Mouse (Mus musculus) frontal cortex, postnatal 14 days (tissue): ENCODE results near the gene Cyp2d10.
"Not testable (repeated sequence)": the region's sequence is repeated elsewhere in the genome, so short reads cannot be mapped to it uniquely, and the experiment has no call there.

Experiments used
- DNase-seq, 2 experiments: peaks; one replicate each; pipeline ENCODE4 v3.0.0; 2022; ENCODE audit warnings: low spot score in 2 of 2

The Cyp2d10 gene

DNA sequence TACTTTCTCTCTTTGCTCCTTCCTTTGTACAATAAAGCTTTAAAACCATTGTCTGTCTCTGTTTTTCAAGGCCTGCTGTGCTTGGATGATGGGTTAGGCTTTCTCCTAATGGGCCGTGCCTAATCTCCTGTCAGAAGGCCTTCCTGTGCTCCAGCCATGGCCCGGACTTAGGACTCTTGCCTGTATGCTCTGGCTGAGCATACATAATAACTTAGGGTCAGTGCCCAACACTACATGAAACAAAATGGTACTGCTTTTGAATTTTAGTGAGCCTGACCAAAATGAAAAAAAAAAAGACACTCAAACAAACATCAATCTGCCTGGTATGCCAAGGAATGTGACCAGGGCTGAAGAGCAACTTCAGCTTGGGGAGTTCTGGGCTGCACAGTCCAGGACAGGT, 5.5 kb downstream of the Cyp2d10 start:
- DNase-seq = no peak

DNA sequence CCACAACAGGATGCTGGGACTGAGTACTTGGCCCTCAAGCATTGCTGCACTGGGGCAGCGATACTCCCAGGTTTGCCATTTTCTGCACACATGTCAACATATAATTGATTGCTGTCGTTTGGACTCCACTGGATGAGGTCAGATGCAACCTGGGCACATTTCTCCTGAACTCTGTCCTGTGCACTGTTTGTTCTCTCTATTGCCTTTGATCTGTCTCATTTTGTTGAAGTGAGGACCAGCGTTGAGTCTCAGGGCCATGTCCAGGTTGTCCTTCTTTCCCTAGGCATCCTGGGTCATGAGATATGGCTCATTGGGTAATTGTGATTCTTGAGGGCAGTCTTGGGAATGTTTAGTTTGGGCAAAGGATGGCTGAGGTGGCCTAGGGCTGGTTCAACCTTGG, 11.0 kb downstream of the Cyp2d10 start:
- not testable (repeated sequence) for DNase-seq

DNA sequence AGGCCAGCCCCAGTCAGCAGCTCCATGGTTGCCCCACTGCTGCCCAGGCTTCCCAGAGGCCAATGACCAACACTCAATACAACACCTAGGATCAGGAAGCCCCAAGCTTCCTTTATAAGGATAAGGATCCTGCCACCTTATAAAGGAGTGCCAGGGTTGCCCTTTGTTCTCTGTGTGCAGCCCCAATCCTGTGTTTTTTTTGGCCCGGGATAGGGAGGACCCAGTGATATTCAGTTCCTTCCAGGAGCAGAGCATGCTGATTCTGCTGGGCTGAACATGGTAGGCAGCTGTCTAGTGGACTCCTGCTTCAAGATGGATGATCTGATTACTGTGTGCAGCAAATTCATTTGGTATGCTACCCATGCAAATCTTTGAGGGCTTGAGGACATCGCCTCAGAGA, 13.1 kb downstream of the Cyp2d10 start, which contains the start of gene Cyp2d11:
Cyp2d11 (minus strand) TSS at position 101 of the 400 bp plus-strand sequence.
- not testable (repeated sequence) for DNase-seq

DNA sequence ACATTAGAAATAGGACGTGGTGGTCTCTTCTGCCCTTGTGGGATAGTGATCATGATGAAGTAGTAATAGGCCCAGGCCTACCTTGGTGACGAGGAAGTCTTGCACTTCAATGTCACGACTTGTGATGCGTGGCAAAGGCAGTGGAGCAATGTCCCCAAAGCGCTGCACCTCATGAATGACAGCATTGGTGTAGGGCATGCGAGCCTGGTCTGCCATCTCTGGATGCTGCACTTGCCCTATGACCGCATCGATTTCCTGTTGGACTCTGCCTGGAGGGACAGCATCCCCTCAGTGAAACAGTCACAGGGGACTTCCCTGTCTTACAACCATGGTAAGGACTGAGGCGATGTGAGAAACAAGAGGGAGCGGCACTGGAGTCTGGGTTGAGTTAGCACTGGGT, 17.1 kb downstream of the Cyp2d10 start:
- not testable (repeated sequence) for DNase-seq

DNA sequence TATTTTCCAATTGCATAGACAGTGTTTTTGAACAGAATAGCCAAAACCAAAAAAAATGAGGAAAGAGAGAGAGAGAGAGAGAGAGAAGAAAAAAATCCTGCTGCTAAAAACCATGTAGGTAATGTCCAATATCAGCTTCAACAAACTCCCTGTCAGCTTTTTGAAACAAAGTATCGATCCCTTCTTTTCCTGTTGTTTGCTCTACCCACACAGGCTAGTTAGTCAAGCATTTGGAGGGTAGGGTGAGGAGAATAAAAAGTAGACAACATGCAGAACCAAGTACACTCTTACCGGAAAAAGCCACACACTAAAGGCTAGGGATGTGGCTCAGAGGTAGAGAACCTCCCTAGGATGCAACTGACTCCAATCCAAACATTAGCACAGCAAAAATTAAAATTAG, 21.3 kb downstream of the Cyp2d10 start:
- DNase-seq = no peak

DNA sequence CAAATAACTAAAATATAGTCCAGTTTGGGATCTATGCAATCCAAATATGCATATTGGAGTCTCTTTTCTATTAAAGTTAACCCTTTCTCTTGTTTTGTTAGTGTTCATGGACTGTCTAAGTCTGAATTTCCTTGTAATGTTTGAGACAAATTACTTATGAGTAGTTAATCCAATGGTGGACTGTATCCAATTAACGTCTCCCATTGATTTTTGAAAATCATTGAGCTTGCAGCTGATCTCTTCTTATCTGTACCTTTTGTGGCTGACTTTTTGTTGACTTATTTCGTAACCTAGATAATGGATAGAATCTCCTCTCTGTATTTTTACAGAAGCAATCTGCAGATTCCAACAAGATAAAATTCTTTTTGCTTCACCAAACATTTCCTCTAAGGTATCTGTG, 24.6 kb downstream of the Cyp2d10 start:
- no peak for DNase-seq

DNA sequence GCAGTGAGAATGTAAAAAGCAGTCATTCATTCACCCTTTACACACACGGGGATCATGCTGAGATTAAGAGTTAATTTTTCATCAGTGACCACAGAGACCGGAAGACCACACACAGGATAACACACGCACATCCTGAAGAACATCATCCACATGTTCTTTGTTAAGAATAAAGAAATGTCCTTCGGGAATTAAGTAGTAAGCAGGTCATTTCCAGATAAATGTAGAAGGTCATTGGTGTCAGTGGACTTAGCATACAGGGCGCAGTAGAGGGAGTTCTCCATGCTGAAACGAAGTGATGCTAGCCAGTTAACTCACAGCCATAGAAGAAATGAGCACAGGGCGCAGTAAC, 26.3 kb downstream of the Cyp2d10 start:
- DNase-seq = no peak

DNA sequence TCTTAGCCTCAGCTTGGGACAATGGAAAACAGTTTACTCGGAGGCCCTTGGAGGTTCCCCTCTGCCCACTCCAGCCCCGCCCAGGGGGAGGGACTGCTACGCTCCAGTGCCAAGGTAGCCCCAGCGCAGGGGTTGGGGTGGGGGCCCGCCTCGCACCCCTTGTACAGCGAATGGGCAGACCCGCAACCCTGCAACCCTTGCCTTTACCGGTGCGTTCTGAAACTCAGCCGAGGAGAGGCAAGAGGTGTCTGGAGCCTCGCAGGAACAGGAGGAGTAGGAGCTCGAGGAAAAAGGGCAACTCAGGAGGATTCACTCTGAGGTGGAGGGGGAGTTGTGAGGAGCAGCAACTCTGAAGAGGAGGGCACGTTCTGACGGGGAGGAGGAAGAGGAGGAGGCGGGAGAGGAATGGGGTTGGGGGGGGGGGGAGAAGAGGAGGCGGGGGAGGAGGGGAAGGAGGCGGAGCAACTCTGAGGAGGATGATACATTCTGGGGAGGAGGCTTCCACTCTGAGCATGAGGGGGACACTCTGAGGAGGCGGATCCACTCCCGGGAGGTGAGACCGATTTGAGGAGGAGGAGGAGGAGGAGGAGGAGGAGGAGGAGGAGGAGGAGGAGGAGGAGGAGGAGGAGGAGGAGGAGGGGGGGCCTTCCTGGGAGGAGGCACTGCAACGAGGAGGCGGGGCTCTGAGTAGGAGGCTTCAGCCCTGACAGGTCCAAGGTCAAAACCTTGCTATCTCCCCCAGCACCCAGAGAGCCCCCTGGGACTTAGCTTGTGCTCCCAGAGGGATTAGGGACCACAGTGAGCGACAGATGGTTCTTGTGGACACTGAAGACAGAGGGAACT, 26.9 kb downstream of the Cyp2d10 start, which contains the start of gene Cyp2d22:
Cyp2d22 (minus strand) TSS at position 390 of the 843 bp plus-strand sequence.
- no peak for DNase-seq

DNA sequence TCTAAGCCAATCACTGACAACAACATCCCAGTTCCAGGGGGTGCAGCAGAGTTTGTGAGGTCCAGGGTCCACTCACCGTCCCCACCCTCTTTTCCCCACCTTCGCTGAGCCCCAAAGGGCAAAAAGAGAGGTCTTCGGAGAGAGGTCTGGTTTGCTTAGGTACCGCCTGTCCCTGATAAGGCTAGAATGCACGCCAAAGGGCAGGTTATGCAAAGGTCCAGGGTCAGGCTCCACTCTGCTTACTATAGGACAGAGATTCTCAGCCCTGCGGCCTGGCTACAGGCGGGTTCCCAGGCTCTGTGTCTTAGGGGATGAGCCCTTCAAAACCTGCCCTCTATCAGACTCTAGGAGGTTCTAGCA, 27.5 kb downstream of the Cyp2d10 start:
- no peak for DNase-seq

DNA sequence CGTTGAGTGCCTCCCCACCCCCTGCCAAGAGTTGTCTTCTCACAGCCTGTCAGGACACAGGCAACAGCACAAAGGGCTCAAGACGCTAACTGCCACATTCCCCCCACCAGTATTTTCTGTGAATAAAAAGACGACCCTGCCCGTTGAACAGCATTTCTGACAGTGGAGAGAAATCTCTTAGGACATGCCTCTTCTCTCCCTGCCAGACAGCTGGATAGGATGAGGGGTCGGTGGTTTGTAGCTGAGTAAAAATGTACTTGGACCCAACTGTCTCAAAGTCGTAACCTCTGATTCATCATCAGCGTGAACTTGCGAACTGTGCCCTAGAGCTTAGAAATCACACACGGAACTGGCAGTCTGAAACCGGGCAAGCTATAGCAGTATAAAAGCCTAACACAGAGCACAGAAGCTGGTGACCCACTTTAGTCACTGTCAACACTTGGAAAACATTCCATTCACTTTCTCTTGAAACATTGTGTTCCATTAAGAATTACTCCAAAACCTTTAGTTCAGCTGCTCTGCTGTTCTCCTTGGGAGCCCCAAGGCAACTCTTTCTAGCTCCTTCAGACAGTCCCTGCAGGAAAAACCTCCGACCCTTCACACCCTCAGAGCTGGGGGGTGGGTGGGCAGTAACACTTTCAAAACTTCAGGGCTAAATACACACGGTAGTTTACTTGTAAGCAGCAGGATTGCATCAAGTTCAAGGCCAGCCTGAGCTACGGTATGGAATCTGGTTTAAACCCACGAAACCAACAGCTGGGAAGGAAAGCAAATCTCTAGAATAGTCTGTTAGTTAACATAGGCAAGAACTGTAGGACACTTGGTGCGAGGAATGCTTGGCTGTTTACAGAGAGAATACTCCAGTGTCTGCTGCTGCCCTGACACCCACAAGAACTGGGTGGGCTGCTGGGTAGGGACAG, 28.5 kb downstream of the Cyp2d10 start:
- no peak for DNase-seq

DNA sequence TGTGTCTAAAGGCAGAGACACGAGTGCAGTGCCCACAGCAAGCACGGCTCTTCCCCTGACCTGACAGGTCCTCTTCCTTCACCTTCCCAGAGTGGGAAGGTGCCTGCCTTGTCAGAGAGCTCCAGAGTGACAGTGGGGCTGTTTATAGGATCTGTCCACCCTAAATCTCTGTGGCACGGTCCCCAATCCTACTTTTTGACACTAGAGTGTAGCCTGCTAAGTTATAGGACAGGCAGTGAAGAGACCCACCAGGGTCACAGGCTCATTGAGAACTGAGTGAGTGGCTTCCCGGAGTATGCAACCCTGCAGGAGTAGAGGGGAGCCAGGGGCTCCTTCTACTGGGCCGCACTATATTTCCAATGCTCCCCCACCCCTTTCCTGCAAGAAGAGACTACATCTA, 29.3 kb downstream of the Cyp2d10 start:
- no peak for DNase-seq

DNA sequence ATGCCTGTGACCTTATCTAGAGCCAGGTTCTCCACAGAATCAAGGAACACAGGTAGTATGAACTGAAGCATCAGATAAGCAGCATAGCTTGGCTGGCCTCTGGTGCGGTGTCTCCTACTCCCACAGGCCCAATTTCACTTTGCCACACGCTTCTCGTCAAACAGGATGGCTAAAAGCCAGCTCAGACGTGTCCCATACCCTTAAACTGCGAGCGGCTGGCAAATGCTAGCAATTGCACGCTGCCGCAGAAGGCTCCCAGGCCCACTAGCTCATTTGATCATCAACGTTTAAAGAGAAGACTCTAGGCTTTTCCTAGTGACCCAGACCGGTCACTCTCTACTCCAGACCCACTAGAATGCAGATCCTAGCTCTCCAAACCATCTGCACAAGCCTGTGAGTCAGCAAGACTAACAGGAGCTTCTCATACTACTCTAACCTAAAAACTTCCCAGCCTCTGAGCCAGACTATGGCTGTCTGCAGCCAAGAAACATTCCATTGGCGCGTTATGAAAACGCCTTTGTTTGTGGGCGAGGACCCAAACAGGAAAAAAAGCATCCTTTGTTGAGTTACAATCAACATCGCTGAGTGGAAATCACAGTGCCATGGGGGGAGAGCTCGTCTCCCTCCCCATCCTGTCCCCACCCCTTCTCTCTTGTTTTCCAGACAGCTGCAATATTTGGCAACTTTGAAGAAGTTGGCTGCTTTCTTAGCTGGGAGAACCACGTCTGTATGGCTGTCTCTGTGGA, 30.4 kb downstream of the Cyp2d10 start:
- DNase-seq = no peak

DNA sequence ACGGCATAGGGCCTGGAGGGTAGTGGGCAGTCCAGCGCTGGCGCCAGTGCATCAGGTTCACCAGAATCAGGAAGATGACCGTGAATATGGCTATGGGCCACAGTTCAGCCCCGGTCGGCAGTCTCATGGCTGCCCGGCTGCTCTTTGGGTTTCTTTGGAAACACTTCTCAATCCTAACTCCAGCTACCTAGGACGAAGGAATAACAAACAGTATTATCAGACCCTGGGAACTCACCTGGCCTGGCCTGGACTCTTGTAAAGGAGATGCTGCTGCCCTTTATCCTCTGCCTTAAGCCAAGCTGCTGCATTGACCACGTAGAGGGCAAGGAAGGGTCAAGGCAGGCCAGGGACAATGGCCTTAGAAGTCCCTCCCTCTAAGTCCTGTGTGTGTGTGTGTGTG, 31.1 kb downstream of the Cyp2d10 start:
- no peak for DNase-seq

DNA sequence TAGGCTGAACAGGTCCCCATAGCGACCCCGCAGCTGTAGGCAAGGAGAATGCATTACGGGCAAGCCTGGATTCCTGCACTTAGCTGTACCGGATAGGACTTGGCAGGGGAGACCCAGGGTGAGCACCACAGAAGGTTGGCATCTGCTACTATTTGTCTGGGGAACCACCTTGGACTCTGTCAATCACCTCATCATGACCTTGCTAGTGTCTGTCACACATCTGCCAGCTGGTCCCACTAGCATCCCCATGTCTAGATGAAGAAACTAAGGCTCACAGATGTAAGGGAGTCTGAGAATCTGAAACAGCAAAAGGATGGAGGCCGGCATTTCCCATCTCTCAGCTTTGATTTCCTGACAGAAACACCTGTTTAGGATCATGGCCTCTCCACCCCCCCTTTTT, 32.6 kb downstream of the Cyp2d10 start:
- no peak for DNase-seq

DNA sequence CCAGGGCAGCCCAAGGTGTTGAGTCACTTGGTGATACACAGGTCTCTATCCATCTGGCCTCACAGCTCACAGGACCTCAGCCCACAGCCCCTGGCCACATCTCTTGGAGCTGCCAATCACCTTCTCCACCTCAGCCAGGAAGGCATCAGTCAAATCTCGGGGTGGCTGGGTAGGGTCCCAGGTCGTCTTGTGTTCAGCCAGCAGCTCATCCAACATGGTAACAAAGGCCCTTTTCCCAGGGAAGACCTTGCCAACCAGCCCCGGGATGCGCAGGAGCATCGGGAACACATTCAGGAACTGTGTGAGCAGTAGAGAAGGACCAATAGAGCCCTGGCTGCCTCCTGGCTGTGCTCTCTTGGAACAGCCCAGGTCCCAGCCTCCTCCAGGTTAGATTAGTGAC, 34.0 kb downstream of the Cyp2d10 start:
- no peak for DNase-seq

DNA sequence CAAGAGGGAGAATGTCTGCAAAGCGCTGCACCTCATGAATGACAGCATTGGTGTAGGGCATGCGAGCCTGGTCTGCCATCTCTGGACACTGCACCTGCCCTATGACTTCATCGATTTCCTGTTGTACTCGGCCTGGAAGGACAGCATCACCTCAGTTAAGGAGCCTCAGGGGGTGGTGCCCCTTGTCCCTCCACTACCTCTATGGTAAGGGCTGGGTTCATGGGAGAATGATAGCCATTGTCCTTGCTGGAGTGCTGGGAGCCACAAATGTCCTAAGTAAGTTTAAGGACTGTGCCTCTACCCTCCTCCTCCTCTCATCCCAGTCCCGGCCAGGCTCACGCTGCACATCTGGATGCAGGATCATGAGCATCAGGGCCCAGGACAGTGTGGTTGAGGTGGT, 34.5 kb downstream of the Cyp2d10 start:
- no peak for DNase-seq

DNA sequence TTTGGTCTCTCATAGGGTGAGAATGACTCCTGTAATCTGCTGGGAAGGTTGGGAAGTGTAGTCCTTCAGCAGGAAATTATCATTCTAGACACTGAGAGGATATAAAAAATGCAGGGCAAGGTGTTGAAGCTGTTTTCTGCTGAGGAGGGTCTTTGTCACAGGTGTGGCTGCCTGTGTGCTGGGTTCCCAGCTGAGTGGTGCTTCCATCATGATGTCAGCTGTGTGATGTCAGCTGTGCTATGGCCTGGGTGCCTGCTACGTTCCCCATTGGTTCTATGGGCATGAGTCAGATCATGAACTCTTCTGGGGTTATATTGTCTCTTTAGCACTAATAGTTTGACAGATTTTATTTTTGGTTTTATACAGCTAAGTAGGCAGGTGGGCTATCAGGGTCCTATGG, 38.1 kb downstream of the Cyp2d10 start:
- no peak for DNase-seq

DNA sequence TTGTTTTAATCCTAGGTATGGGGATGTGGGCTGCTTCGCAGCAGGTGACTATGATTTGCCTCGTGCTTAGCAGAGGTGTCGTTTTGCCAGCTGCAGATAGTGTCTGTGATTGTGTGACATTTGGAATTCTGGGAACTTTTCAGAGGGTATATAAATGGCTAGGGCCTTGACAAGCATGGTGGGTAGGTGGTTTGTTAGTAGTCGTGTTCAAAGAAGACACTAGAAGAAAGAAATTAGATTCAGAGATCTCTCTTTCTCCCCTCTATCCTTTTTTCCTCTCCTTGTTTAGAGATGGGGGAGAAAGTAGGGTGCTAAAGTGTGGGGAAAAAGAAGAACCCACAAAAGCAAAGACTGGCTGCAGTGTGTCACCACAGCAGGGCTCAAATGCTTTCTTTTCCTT, 38.8 kb downstream of the Cyp2d10 start:
- no peak for DNase-seq

DNA sequence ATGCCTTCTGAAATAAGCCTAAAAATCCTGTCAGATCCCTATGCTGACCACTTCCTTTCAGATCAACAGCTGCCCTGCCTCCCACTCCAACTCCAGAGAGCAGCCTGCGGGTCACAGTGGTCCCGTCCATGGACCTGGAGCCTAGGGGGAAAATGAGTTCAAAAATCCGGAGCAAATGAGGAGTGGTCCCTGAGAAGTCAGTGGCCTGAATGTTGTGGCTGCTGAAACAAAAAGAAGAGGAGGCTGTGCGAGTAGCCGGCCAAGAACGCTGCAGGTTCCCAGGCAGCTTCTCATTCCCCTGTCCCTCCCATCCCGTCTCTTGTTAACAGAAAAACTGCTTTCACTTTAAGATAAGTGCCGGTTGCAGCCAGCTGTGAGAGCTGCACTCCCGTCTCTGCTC, 42.4 kb downstream of the Cyp2d10 start:
- not testable (repeated sequence) for DNase-seq

DNA sequence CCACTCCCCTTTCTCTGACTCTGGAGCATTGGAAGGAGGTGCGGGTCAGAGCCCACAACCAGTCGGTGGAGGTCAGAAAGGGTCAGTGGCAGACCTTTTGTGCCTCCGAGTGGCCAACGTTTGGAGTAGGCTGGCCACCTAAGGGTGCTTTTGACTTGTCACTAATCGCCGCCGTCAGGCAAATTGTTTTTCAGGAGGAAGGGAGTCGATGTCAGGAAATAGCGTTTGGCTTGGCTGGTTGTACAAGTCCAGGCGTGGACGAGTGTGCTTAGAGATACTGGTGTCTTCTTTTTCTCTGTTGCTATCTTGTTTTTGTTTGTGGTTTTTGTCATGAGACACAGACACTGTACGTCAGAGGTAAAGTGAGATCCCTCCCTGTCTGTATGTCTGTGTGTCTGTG, 43.2 kb downstream of the Cyp2d10 start:
- DNase-seq = not testable (repeated sequence)

DNA sequence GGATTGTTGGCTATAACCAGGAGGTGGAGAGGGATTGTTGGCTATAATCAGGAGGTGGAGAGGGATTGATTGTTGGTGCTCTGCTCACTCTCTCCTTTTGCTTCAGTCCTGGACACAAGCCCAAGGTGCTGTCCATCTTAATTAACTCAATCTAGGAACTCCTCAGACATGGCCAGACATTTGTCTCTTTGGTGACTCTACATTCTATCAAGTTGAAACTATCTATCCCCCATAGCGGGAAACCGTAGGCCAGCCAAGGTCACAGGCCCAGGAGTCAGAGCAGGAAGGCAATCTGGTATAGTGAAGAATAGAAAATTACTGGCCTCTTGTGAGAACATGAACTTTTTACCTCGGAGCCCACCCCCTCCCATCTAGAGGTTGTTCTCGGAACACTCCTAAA, 44.8 kb downstream of the Cyp2d10 start:
- DNase-seq = no peak

DNA sequence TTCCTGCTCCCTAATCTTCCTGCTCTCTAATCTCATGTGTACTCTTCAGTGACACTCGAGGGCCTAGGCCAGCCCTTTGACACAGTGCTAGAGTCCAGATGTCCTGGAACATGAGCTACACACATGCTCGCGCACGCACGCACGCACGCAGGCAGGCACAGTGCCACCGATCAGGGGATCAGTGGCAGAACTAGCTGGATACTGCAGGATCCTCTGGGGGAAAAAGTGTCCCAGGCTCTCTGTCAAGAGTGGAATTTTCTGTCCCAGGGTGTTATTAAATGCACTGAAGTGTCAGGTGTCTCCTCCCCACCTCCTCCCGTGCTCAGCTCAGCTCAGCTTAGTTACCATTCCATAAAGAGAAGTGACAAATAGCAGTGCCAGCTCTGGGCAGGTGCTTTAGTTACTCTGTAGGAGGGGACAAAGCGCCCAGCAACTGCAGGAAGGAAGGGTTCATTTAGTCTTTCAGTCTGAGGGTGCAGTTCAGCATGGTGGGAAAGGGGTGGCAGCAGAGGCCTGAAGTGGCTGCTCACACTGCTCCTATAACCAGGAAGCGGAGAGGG, 45.5 kb downstream of the Cyp2d10 start:
- no peak for DNase-seq
